Mouse (Mus musculus) CH12.LX (cell line): ENCODE measurements at regions not wholly inside any gene's neighbourhood (a gene's known extent, or its start where the extent isn't known, plus 50 kb on each side); places are given as distances from the start of the nearest gene placed in this dataset.

Experiments
- EP300 ChIP-seq: IDR thresholded peaks from 2 replicates; pipeline ENCODE4 v1.6.1; 2011; ENCODE audit warnings: low read length, improper control_type of control experiment
- JUN ChIP-seq: IDR thresholded peaks from 2 replicates; pipeline ENCODE4 v1.6.1; 2011; ENCODE audit warnings: low read depth, mild to moderate bottlenecking, low read length, improper control_type of control experiment, moderate library complexity; ENCODE audit not compliant: insufficient read depth
- MAX ChIP-seq: IDR thresholded peaks from 2 replicates; pipeline ENCODE4 v1.6.1; 2011; ENCODE audit warnings: low read length, improper control_type of control experiment
- POLR2A ChIP-seq: IDR thresholded peaks from 2 replicates; pipeline ENCODE4 v1.6.1; 2011; ENCODE audit warnings: low read depth, mild to moderate bottlenecking, improper control_type of control experiment, low read length
- POLR2AphosphoS2 ChIP-seq: IDR thresholded peaks from 2 replicates; pipeline ENCODE4 v1.6.1; 2011; ENCODE audit warnings: low read depth, low read length, improper control_type of control experiment

DNA sequence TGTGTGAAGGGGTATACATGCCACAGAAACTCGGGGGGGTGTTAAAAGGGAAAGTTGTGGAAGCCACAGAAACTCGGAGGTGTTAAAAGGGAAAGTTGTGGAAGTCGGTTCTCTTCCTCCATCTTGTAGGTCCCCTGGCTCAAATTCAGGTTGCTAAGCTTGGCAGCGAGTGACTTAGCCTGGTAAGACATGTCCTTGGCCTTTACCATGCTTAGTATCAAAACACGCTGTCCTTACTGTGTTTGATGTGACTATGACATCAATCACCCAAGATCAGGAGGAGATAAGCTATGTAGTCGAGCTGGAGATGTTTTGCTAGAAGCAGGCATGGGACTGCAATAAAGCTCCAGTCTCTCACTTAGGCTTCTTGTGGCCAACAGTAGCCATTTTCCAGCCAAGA is 74.4 kb upstream of the Acsl4 start:
- TF ChIP-seq EP300 (no peak), POLR2A (no peak), POLR2AphosphoS2 (no peak), MAX (no peak), JUN (no peak)
